Mouse (Mus musculus) layer of hippocampus, adult 9-10 months (tissue): ENCODE measurements around the gene Slc25a39.
"Not testable (repeated sequence)": the region's sequence is repeated elsewhere in the genome, so short reads cannot be mapped to it uniquely, and the experiment has no call there.

Experiments used
- DNase-seq: peaks from one replicate; pipeline ENCODE4 v3.0.0; 2022; ENCODE audit warnings: low spot score

Gene Slc25a39

GRCm38 (mm10) chr11:102411704-102412103, 4.0 kb upstream of the Slc25a39 start:
- peak; percentile 84 for DNase-seq

- DNase-seq: no peak
Measured at GRCm38 (mm10) chr11:102411061-102411460, 3.3 kb upstream of the Slc25a39 start.

- DNase-seq: not testable (repeated sequence)
Measured at GRCm38 (mm10) chr11:102410345-102410744, 2.6 kb upstream of the Slc25a39 start.

- DNase-seq: no peak
Measured at GRCm38 (mm10) chr11:102409795-102410330, 2.1 kb upstream of the Slc25a39 start.

- no peak for DNase-seq
Measured at GRCm38 (mm10) chr11:102408888-102409794, 1.4 kb upstream of the Slc25a39 start.

GRCm38 (mm10) chr11:102408344-102408876, 664 bp upstream of the Slc25a39 start:
- DNase-seq: peak; percentile 95

GRCm38 (mm10) chr11:102406900-102407833, 579 bp downstream of the Slc25a39 start:
- DNase-seq: no peak

- DNase-seq: no peak
Measured at GRCm38 (mm10) chr11:102406401-102406800, 1.3 kb downstream of the Slc25a39 start.

GRCm38 (mm10) chr11:102405544-102406285, 2.0 kb downstream of the Slc25a39 start:
- no peak for DNase-seq

GRCm38 (mm10) chr11:102404161-102405010, 3.4 kb downstream of the Slc25a39 start:
- no peak for DNase-seq

- no peak for DNase-seq
Measured at GRCm38 (mm10) chr11:102403657-102404056, 4.1 kb downstream of the Slc25a39 start.

- DNase-seq: no peak
Measured at GRCm38 (mm10) chr11:102401898-102402500, 5.7 kb downstream of the Slc25a39 start.

GRCm38 (mm10) chr11:102400513-102401084, 7.1 kb downstream of the Slc25a39 start:
- DNase-seq: no peak

- DNase-seq: no peak
Measured at GRCm38 (mm10) chr11:102399610-102400072, 8.1 kb downstream of the Slc25a39 start.

GRCm38 (mm10) chr11:102399107-102399506, 8.6 kb downstream of the Slc25a39 start:
- DNase-seq: no peak

GRCm38 (mm10) chr11:102398007-102398825, 9.5 kb downstream of the Slc25a39 start:
- DNase-seq: no peak

- DNase-seq: no peak
Measured at GRCm38 (mm10) chr11:102396671-102397141, 11.0 kb downstream of the Slc25a39 start.

GRCm38 (mm10) chr11:102396263-102396662, 11.5 kb downstream of the Slc25a39 start:
- DNase-seq: no peak
